Mouse (Mus musculus) gastrocnemius, postnatal 4 days (tissue): ENCODE results near the gene Amz1. TPM values are rescaled to one million over a fixed set of nuclear protein-coding genes. Genes with fewer than 3 reads are reported as not detected.

Experiments
- DNase-seq, 2 experiments: peaks; one replicate each; pipeline ENCODE4 v3.0.0; 2021 to 2022; ENCODE audit warnings: low spot score in 2 of 2, mixed read lengths in 2 of 2
- total RNA-seq, 2 experiments: library from RNA; stranded (reverse); gene quantifications; 2 replicates each; pipeline ENCODE4 v1.2.3; 2021

Gene Amz1
- total RNA-seq, 2 experiments from 2014 or later, result 0.39 to 0.62 TPM

DNA sequence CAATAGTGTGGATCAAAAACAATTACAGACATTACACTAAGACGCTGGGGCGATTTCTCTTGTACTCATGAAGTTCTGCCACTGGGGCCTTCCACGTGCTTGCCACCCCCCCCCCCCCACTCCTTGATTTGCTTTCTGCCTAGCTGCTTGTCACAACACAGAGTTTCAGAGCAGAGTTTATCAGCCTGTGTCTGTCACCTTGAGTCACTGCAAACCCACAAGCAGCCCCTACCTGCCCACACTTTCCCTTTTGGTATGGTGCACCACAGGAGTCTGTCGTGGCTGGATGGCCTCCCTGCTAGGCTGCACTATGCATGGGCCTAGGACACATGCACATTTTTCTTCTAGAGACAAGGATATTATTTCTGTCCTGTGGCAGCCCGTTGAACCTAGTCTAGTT, 74.8 kb downstream of the Amz1 start:
- DNase-seq, result no peak

DNA sequence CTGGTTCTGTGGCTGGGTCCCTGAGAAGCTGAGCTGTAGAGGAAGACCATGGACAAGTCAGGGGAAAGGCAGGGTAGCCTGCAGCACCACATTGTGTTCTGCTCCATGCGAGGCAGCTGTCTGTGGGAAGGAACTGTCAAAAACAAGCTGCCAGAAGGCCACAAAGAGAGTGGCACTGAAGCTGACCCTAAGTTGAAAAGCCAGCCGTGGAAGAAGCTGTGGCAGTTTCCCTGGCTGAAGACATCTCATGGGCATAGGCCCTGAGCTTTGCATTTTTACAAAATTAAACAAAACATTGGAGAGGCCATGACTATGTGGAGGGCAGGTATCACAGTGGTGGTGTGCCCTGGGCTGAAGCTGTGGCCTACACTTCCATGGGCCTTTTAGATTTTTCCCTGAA, 75.3 kb downstream of the Amz1 start:
- no peak for DNase-seq

DNA sequence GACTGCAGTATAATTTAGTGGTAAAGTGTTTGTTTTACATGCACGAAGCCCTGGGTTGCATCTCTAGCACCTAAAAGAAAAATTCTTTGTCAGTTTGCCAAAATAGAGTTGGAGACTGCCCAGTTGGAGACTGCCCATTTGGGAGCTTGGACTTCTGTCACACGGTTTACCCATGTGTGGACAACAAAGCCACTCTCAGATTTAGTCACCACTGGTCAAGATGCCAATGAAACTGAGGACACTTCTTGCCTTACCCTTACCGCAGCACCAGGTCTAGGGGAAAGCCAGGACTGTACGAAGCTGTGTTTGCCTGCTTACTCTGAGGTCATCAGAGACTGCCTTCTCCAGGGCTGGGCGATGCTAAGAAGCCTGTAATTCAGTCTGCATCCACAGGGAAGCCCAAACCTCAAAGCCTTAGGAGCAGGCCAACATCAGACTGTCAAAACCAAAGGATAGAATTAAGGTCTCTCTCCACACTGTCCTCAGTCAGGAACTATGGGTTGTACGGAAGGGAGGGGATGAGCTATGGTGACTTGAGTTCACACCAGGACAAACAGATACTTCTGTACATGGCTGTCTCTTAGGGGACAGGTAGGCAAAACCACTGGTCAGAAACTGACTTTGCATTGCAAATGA, 76.5 kb downstream of the Amz1 start:
- DNase-seq, result no peak

DNA sequence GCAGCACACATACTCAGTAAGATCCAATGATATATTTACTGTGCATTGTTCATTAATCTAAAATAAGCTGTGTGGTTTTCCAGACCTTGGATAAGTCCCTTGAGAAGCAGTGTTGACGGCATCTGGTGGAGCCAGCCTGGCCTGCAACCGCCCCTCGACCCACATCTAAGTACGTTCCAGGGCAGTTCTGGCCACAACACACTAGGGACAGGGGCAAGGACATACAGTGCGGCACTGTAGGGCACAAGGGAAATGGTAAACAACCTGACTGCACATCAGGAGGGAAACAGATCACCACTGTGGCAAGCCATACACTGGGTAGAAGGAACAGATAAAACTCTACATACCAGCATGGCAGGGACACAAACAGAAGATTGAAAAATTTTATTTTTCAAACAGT, 77.9 kb downstream of the Amz1 start:
- DNase-seq, result no peak

DNA sequence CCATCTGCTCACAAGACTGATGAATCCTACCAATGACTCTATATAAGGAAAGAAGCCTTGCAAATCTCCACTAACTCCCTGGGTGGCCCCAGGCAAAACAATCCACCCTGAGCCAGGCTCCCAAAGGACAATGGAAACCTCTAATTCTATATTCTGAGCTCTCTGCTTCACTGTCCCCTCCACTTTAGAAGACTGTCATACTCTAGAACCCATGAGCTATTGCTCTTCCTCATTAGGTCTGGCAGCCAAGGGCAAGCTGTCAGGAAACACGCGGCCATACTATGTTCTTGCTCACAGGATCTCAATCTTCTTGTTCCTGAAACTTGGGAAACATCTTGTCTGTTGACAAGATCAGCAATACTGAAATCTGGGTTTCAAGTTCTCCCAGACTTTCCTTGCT, 82.3 kb downstream of the Amz1 start:
- no peak for DNase-seq

DNA sequence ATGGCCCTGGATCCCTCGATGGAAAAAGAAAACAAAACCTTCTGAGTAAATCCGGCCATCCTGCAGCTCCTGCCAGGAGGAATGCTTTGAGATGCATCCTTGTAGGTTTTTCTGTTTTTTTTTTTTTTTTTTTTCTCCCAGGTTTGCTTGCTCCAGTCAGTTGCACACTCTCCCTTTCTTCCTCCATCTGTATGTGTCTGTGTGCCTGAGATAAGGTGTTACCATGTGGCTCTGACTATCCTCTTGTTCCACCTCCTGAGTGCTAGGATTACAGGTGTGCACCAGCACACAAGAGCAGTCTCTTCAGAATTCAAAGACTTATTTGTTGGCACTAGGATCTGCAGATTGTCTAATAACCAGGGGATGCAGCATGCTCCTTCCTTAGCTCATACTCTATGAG, 83.0 kb downstream of the Amz1 start:
- DNase-seq, result no peak

Other genes with a start within 250 kb of the Amz1 start
- 10 to 100 TPM; 17.3 to 18.4 TPM for gene Chst12, start 218.6 kb upstream of the Amz1 start, total RNA-seq
- not detected for gene Grifin, start 159.1 kb upstream of the Amz1 start, total RNA-seq
- gene Lfng, start 116.8 kb upstream of the Amz1 start, total RNA-seq, result 10 to 100 TPM; 11.4 to 13.8 TPM
- gene Ttyh3, start 75.1 kb upstream of the Amz1 start, total RNA-seq, result 10 to 100 TPM; 66.9 to 68.8 TPM
- gene Iqce, start 21.7 kb upstream of the Amz1 start, total RNA-seq, result 10 to 100 TPM; 14.5 to 15.0 TPM
- gene Brat1, start 19.1 kb upstream of the Amz1 start, total RNA-seq, result 10 to 100 TPM; 13.9 to 14.2 TPM
- 10 to 100 TPM; 52.0 to 55.5 TPM for gene Gna12, start 106.3 kb downstream of the Amz1 start, total RNA-seq